Mouse (Mus musculus) G1E (cell line): Measurements from ENCODE around the gene Recql5.

Source experiments
- CTCF ChIP-seq: IDR thresholded peaks from 2 replicates; pipeline ENCODE4 v1.5.1; 2012; ENCODE audit warnings: low read depth, low read length, inconsistent platforms, mixed read lengths
- GATA1 ChIP-seq: IDR thresholded peaks from 2 replicates; pipeline ENCODE4 v1.6.1; 2012; ENCODE audit warnings: borderline replicate concordance, low read length, inconsistent platforms, mixed read lengths
- GATA2 ChIP-seq: IDR thresholded peaks from 2 replicates; pipeline ENCODE4 v1.6.1; 2012; ENCODE audit warnings: low read depth, low read length, inconsistent platforms, borderline replicate concordance
- POLR2AphosphoS5 ChIP-seq: IDR thresholded peaks from 2 replicates; pipeline ENCODE4 v1.6.1; 2012; ENCODE audit warnings: low read depth, low read length, inconsistent platforms; ENCODE audit not compliant: insufficient replicate concordance
- TAL1 ChIP-seq: conservative IDR thresholded peaks from 2 replicates; pipeline ENCODE4 v1.6.1; 2012; ENCODE audit warnings: low read depth, low read length, inconsistent platforms, mixed read lengths

DNA sequence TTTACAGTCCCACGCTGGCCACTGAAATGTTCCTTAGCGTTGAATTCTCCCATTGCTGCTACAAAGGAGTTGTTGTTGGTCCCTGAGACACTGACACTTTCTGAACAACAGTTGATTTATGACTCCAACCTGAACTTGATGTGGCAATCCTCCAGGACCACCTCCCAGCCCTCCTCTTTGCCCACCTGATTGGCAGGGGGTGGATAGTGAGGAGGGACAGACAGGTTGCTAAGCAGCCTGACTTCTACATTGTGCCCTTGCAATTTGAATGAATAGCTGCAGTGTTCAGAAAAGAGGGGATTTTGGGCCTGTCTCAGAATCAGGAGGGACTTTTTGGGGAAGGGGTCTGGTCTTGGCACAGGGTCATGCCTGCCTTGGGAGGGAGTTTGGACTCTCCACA is 17.4 kb upstream of the Recql5 start:
- TF ChIP-seq CTCF, result no peak
- no peak for TF ChIP-seq GATA1
- no peak for TF ChIP-seq TAL1
- TF ChIP-seq POLR2AphosphoS5, result no peak
- TF ChIP-seq GATA2, result no peak
